Comparison of ENCODE assay signal across 15 mouse cellular contexts in genomic region chr5:146418092-146418491, GRCm38 (mm10). TPM values are rescaled to one million over a fixed set of nuclear protein-coding genes. Genes with fewer than 3 reads are reported as not detected.
DNase-seq lines count a peak whose midpoint lies in the region; ATAC-seq and TF ChIP-seq lines count a peak whose summit lies in the region.
"Had no signal": no experiment of that assay in that cellular context is flagged by ENCODE, and none has a peak within 500 bp of the region (broad histone marks: within the 10 kb centered on the region; RNA-seq: fewer than 3 reads in every experiment).

No protein-coding gene starts in this region.

- TF ChIP-seq EP300 in stomach, postnatal 0 days (optimal IDR thresholded peaks at IDR 0.05) = no peak

- no peak overlapping the region for H3K27ac ChIP-seq in forebrain, embryonic 14.5 days (ENCODE audit: low read depth, low read length)
- no peak overlapping the region for H3K27ac ChIP-seq in forebrain, embryonic 11.5 days (ENCODE audit: low read depth, low read length)
- H3K27ac ChIP-seq in midbrain, embryonic 14.5 days (replicated peaks; ENCODE audit: low read depth, low read length) = no peak overlapping the region
- H3K27ac ChIP-seq in midbrain, embryonic 10.5 days (replicated peaks) = no peak overlapping the region
- no peak overlapping the region for H3K27ac ChIP-seq in stomach, postnatal 0 days (replicated peaks)
- H3K27ac ChIP-seq: embryonic facial prominence, embryonic 12.5 days; liver, embryonic 14.5 days; neural tube, embryonic 12.5 days had no signal

- H3K9ac ChIP-seq in forebrain, embryonic 14.5 days (ENCODE audit: low read length) = no peak overlapping the region
- H3K9ac ChIP-seq in forebrain, embryonic 11.5 days (ENCODE audit: low read length) = no peak overlapping the region
- H3K9ac ChIP-seq in midbrain, embryonic 14.5 days (replicated peaks; ENCODE audit: low read length) = no peak overlapping the region
- H3K9ac ChIP-seq in stomach, postnatal 0 days (ENCODE audit: low read length) = no peak overlapping the region
- H3K9ac ChIP-seq: embryonic facial prominence, embryonic 12.5 days; liver, embryonic 14.5 days; neural tube, embryonic 12.5 days had no signal

- H3K9me3 ChIP-seq in forebrain, embryonic 14.5 days (replicated peaks; ENCODE audit: control insufficient read depth, low read length) = no peaks in the 10 kb centered on the region
- no peaks in the 10 kb centered on the region for H3K9me3 ChIP-seq in forebrain, embryonic 11.5 days (ENCODE audit: control insufficient read depth, low read length)
- H3K9me3 ChIP-seq in midbrain, embryonic 14.5 days (ENCODE audit: control insufficient read depth, low read length) = no peaks in the 10 kb centered on the region
- H3K9me3 ChIP-seq in midbrain, embryonic 10.5 days (replicated peaks) = no peaks in the 10 kb centered on the region
- H3K9me3 ChIP-seq in stomach, postnatal 0 days (ENCODE audit: control insufficient read depth, low read length) = no peaks in the 10 kb centered on the region
- H3K9me3 ChIP-seq: embryonic facial prominence, embryonic 12.5 days; neural tube, embryonic 12.5 days had no signal

- ATAC-seq in forebrain, embryonic 14.5 days = no peak
- ATAC-seq in forebrain, embryonic 11.5 days (replicated peaks; ENCODE audit: low FRiP score) = no peak
- ATAC-seq in midbrain, embryonic 14.5 days (ENCODE audit: low FRiP score, low TSS enrichment) = no peak
- no peak for ATAC-seq in stomach, postnatal 0 days (ENCODE audit: low FRiP score, low TSS enrichment)
- ATAC-seq: midbrain, embryonic 16.5 days had no signal

- peaks cover 7% of the 10 kb centered on the region for H3K4me1 ChIP-seq in forebrain, embryonic 14.5 days (ENCODE audit: control insufficient read depth, insufficient read depth, low read length)
- H3K4me1 ChIP-seq in forebrain, embryonic 11.5 days (replicated peaks; ENCODE audit: control insufficient read depth, insufficient read depth, low read length) = peaks cover 1% of the 10 kb centered on the region; the same call in 1 of the 2 replicates
- H3K4me1 ChIP-seq in midbrain, embryonic 14.5 days (ENCODE audit: control insufficient read depth, insufficient read depth, low read length) = 0 out of 2 replicates have a peak, but pooled peaks cover 8% of the 10 kb centered on the region
- peaks cover 16% of the 10 kb centered on the region for H3K4me1 ChIP-seq in midbrain, embryonic 10.5 days
- no peaks in the 10 kb centered on the region for H3K4me1 ChIP-seq in stomach, postnatal 0 days (replicated peaks; ENCODE audit: control insufficient read depth, insufficient read depth)
- H3K4me1 ChIP-seq: embryonic facial prominence, embryonic 12.5 days had no signal

- H3K4me3 ChIP-seq in forebrain, embryonic 14.5 days (ENCODE audit: low read depth, low read length) = no peak overlapping the region
- no peak overlapping the region for H3K4me3 ChIP-seq in forebrain, embryonic 11.5 days (ENCODE audit: low read depth, low read length)
- no peak overlapping the region for H3K4me3 ChIP-seq in midbrain, embryonic 14.5 days (replicated peaks; ENCODE audit: low read depth, low read length)
- no peak overlapping the region for H3K4me3 ChIP-seq in midbrain, embryonic 10.5 days
- H3K4me3 ChIP-seq in stomach, postnatal 0 days (ENCODE audit: low read depth, low read length) = no peak overlapping the region
- H3K4me3 ChIP-seq: embryonic facial prominence, embryonic 12.5 days; neural tube, embryonic 12.5 days had no signal

- no peaks in the 10 kb centered on the region for H3K36me3 ChIP-seq in forebrain, embryonic 14.5 days (ENCODE audit: control insufficient read depth, insufficient read depth, low read length)
- no peaks in the 10 kb centered on the region for H3K36me3 ChIP-seq in forebrain, embryonic 11.5 days (ENCODE audit: control insufficient read depth, insufficient read depth, low read length)
- H3K36me3 ChIP-seq in midbrain, embryonic 14.5 days (ENCODE audit: control insufficient read depth, insufficient read depth, low read length) = no peaks in the 10 kb centered on the region
- 0 out of 2 replicates have a peak, but pooled peaks cover 2% of the 10 kb centered on the region for H3K36me3 ChIP-seq in midbrain, embryonic 10.5 days
- no peaks in the 10 kb centered on the region for H3K36me3 ChIP-seq in stomach, postnatal 0 days (ENCODE audit: control insufficient read depth, insufficient read depth, low read length)
- H3K36me3 ChIP-seq: embryonic facial prominence, embryonic 12.5 days; neural tube, embryonic 12.5 days had no signal

- 56% methylated on average over 7 of the region's 7 CpGs for WGBS in forebrain, embryonic 14.5 days
- 90% methylated on average over 7 of the region's 7 CpGs for WGBS in forebrain, embryonic 11.5 days
- 83% methylated on average over 7 of the region's 7 CpGs for WGBS in midbrain, embryonic 14.5 days
- 95% methylated on average over 7 of the region's 7 CpGs for WGBS in midbrain, embryonic 10.5 days
- WGBS in stomach, postnatal 0 days = 52% methylated on average over 7 of the region's 7 CpGs

- H3K27me3 ChIP-seq in forebrain, embryonic 14.5 days (replicated peaks; ENCODE audit: control insufficient read depth, insufficient read depth, low read length) = no peaks in the 10 kb centered on the region
- no peaks in the 10 kb centered on the region for H3K27me3 ChIP-seq in forebrain, embryonic 11.5 days (ENCODE audit: control insufficient read depth, insufficient read depth, low read length)
- no peaks in the 10 kb centered on the region for H3K27me3 ChIP-seq in midbrain, embryonic 14.5 days (ENCODE audit: control insufficient read depth, insufficient read depth, low read length)
- no peaks in the 10 kb centered on the region for H3K27me3 ChIP-seq in midbrain, embryonic 10.5 days (ENCODE audit: low read depth, poor library complexity, severe bottlenecking)
- no peaks in the 10 kb centered on the region for H3K27me3 ChIP-seq in stomach, postnatal 0 days (ENCODE audit: control insufficient read depth, insufficient read depth, low read length)
- H3K27me3 ChIP-seq: embryonic facial prominence, embryonic 12.5 days; neural tube, embryonic 12.5 days had no signal

- peak; percentile 51 for DNase-seq in forebrain, embryonic 14.5 days (ENCODE audit: low spot score)
- DNase-seq in forebrain, embryonic 11.5 days (ENCODE audit: low spot score) = no peak
- DNase-seq in midbrain, embryonic 14.5 days = peak; percentile 28
- no peak for DNase-seq in midbrain, embryonic 10.5 days (ENCODE audit: low spot score)
- peak; percentile 69 for DNase-seq in brain, adult 2 months (ENCODE audit: low read depth, low spot score)
- peak; percentile 77 to 80 for DNase-seq in cerebellum, postnatal 25 days
- DNase-seq in spleen, postnatal 14 days (ENCODE audit: low spot score in 2 of 2) = no peak
- no peak for DNase-seq in stomach, postnatal 0 days (ENCODE audit: low spot score)
- DNase-seq: layer of hippocampus, adult 9-11 months; spleen, adult 18-20 months had no signal

- no peak overlapping the region for H3K4me2 ChIP-seq in forebrain, embryonic 14.5 days (ENCODE audit: low read length)
- H3K4me2 ChIP-seq in forebrain, embryonic 11.5 days (ENCODE audit: low read depth, low read length, severe bottlenecking) = no peak overlapping the region
- no peak overlapping the region for H3K4me2 ChIP-seq in midbrain, embryonic 14.5 days (ENCODE audit: low read length)
- no peak overlapping the region for H3K4me2 ChIP-seq in stomach, postnatal 0 days (replicated peaks; ENCODE audit: low read depth)
- H3K4me2 ChIP-seq: embryonic facial prominence, embryonic 12.5 days; neural tube, embryonic 12.5 days had no signal

- no peak for TF ChIP-seq CTCF in stomach, postnatal 0 days (IDR thresholded peaks at IDR 0.05; ENCODE audit: low read depth)

RNA-seq across cellular contexts. Expression of gene Wasf3, which starts 33.3 kb away (rescaled TPM):
- 5.3 and 6.1 TPM in 2 replicates for polyA plus RNA-seq in forebrain, embryonic 14.5 days (2014; fragmentation: Nextera tagmentation; extraction: Ambion mirVana)
- 4.8 and 5.1 TPM in 2 replicates for polyA plus RNA-seq in forebrain, embryonic 11.5 days (2014; fragmentation: Nextera tagmentation; extraction: Ambion mirVana)
- 9.3 and 10.0 TPM in 2 replicates for polyA plus RNA-seq in midbrain, embryonic 14.5 days (2014; fragmentation: Nextera tagmentation; extraction: Ambion mirVana)
- polyA plus RNA-seq in midbrain, embryonic 10.5 days (2016; fragmentation: Nextera tagmentation; extraction: Ambion mirVana) = 10.9 and 11.7 TPM in 2 replicates
- 0.45 and 0.50 TPM in 2 replicates for polyA plus RNA-seq in stomach, postnatal 0 days (2015; fragmentation: Nextera tagmentation; extraction: Ambion mirVana)
- polyA plus RNA-seq: C2C12 had no signal

Comparison
In these comparisons a context has a peak if more than half of its experiments do, and no peak if none do; other contexts are left out.
1. DNase-seq: peak in forebrain, embryonic 14.5 days (single experiment), midbrain, embryonic 14.5 days (single experiment), brain, adult 2 months (single experiment) and cerebellum, postnatal 25 days (2 of 2); none in forebrain, embryonic 11.5 days (single experiment), midbrain, embryonic 10.5 days (single experiment), spleen, postnatal 14 days (0 of 2) and stomach, postnatal 0 days (single experiment).